Comparison of ENCODE assay signal across 9 mouse cellular contexts in the genomic region with DNA sequence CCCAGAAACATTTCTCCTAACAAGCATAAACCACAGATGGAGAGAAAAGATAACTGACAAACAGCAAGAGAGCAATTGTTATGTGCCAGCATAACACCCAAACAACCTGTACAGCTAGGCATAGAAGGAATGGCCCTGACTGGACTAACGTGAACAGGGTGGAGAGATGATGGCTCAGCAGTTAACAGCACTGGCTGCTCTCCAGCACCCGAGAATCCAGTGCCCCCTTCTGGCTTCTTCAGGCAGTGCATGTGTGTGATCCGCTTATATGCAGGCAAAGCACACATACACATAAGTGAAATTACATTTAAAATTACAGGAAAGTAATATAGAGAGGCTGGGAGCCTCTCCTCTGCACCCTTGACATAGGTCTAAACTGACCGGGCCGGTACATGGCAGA. TPM values are rescaled to one million over a fixed set of nuclear protein-coding genes. Genes with fewer than 3 reads are reported as not detected.
DNase-seq lines count a peak whose midpoint lies in the region; ATAC-seq and TF ChIP-seq lines count a peak whose summit lies in the region.
"Had no signal": no experiment of that assay in that cellular context is flagged by ENCODE, and none has a peak within 500 bp of the region (broad histone marks: within the 10 kb centered on the region; RNA-seq: fewer than 3 reads in every experiment).

No protein-coding gene starts in this region.

- peak; percentile 50 to 61 for DNase-seq in cerebellum, postnatal 10 days
- DNase-seq in cerebellum, adult 11-12 months = no peak
- peak; percentile 92 for DNase-seq in midbrain, embryonic 11.5 days (ENCODE audit: low spot score, missing footprints)
- peak; percentile 41 to 46 for DNase-seq in adrenal gland, postnatal 36 days
- peak; percentile 76 for DNase-seq in lung, embryonic 14.5 days
- DNase-seq in thymus, adult 18-20 months = peak; percentile 8 to 15

- ATAC-seq in midbrain, embryonic 11.5 days (ENCODE audit: low FRiP score) = 0 out of 2 replicates have a peak, but pooled peaks have one; percentile 5
- no peak for ATAC-seq in midbrain, embryonic 15.5 days (replicated peaks)
- ATAC-seq in intestine, embryonic 16.5 days = peak; percentile 55; the same call in 1 of the 2 replicates
- no peak for ATAC-seq in lung, embryonic 14.5 days (ENCODE audit: insufficient read depth)

- H3K4me1 ChIP-seq in midbrain, embryonic 11.5 days (ENCODE audit: control insufficient read depth, insufficient read depth, low read length) = no peaks in the 10 kb centered on the region
- no peaks in the 10 kb centered on the region for H3K4me1 ChIP-seq in midbrain, embryonic 15.5 days
- H3K4me1 ChIP-seq in intestine, embryonic 16.5 days (ENCODE audit: control insufficient read depth, insufficient read depth, low read length) = no peaks in the 10 kb centered on the region
- no peaks in the 10 kb centered on the region for H3K4me1 ChIP-seq in lung, embryonic 14.5 days (ENCODE audit: insufficient read depth)

- WGBS in midbrain, embryonic 11.5 days = 48% methylated on average over 5 of the region's 5 CpGs
- 47% methylated on average over 5 of the region's 5 CpGs for WGBS in midbrain, embryonic 15.5 days
- 53% methylated on average over 5 of the region's 5 CpGs for WGBS in intestine, embryonic 16.5 days
- WGBS in lung, embryonic 14.5 days = 37% methylated on average over 5 of the region's 5 CpGs

- H3K4me2 ChIP-seq in midbrain, embryonic 11.5 days = no peak overlapping the region
- no peak overlapping the region for H3K4me2 ChIP-seq in midbrain, embryonic 15.5 days
- H3K4me2 ChIP-seq in intestine, embryonic 16.5 days (ENCODE audit: low read depth, low read length) = no peak overlapping the region
- no peak overlapping the region for H3K4me2 ChIP-seq in lung, embryonic 14.5 days

- no peaks in the 10 kb centered on the region for H3K9me3 ChIP-seq in midbrain, embryonic 11.5 days (ENCODE audit: control insufficient read depth, low read length)
- H3K9me3 ChIP-seq in midbrain, embryonic 15.5 days = no peaks in the 10 kb centered on the region
- no peaks in the 10 kb centered on the region for H3K9me3 ChIP-seq in intestine, embryonic 16.5 days (ENCODE audit: control insufficient read depth, low read length)
- no peaks in the 10 kb centered on the region for H3K9me3 ChIP-seq in lung, embryonic 14.5 days (ENCODE audit: low read depth, low read length)

- peak; percentile 67 for TF ChIP-seq CTCF in lung, embryonic 14.5 days (IDR thresholded peaks at IDR 0.05; ENCODE audit: low read depth)

- H3K9ac ChIP-seq in midbrain, embryonic 11.5 days (ENCODE audit: low read length) = no peak overlapping the region
- H3K9ac ChIP-seq in midbrain, embryonic 15.5 days = no peak overlapping the region
- H3K9ac ChIP-seq in intestine, embryonic 16.5 days (ENCODE audit: low read depth, low read length) = no peak overlapping the region
- H3K9ac ChIP-seq in lung, embryonic 14.5 days = no peak overlapping the region

- no peaks in the 10 kb centered on the region for H3K36me3 ChIP-seq in midbrain, embryonic 11.5 days (ENCODE audit: control insufficient read depth, insufficient read depth, low read length)
- H3K36me3 ChIP-seq in midbrain, embryonic 15.5 days (replicated peaks) = no peaks in the 10 kb centered on the region
- 0 out of 2 replicates have a peak, but pooled peaks cover 2% of the 10 kb centered on the region for H3K36me3 ChIP-seq in intestine, embryonic 16.5 days (ENCODE audit: control insufficient read depth, insufficient read depth, low read length)
- no peaks in the 10 kb centered on the region for H3K36me3 ChIP-seq in lung, embryonic 14.5 days (ENCODE audit: insufficient read depth)

- H3K27ac ChIP-seq in midbrain, embryonic 11.5 days (ENCODE audit: low read depth, low read length) = no peak overlapping the region
- H3K27ac ChIP-seq in midbrain, embryonic 15.5 days = no peak overlapping the region
- H3K27ac ChIP-seq in intestine, embryonic 16.5 days (ENCODE audit: low read length) = no peak overlapping the region
- H3K27ac ChIP-seq in lung, embryonic 14.5 days (ENCODE audit: low read depth) = no peak overlapping the region

- no peaks in the 10 kb centered on the region for H3K27me3 ChIP-seq in midbrain, embryonic 11.5 days (ENCODE audit: control insufficient read depth, insufficient read depth, low read length)
- no peaks in the 10 kb centered on the region for H3K27me3 ChIP-seq in midbrain, embryonic 15.5 days (replicated peaks)
- no peaks in the 10 kb centered on the region for H3K27me3 ChIP-seq in intestine, embryonic 16.5 days (replicated peaks; ENCODE audit: control insufficient read depth, insufficient read depth, low read length)
- H3K27me3 ChIP-seq in lung, embryonic 14.5 days (ENCODE audit: insufficient read depth, low read length) = no peaks in the 10 kb centered on the region

- no peak overlapping the region for H3K4me3 ChIP-seq in midbrain, embryonic 11.5 days (ENCODE audit: low read depth, low read length)
- no peak overlapping the region for H3K4me3 ChIP-seq in midbrain, embryonic 15.5 days
- H3K4me3 ChIP-seq in intestine, embryonic 16.5 days (ENCODE audit: low read length) = no peak overlapping the region
- no peak overlapping the region for H3K4me3 ChIP-seq in lung, embryonic 14.5 days (ENCODE audit: low read depth, low read length)

RNA-seq across cellular contexts. Expression of gene Acad11, which starts 16.2 kb away (rescaled TPM):
- 7.1 and 7.8 TPM in 2 replicates for polyA plus RNA-seq in midbrain, embryonic 11.5 days (2014; fragmentation: Nextera tagmentation; extraction: Ambion mirVana)
- 6.8 and 7.3 TPM in 2 replicates for polyA plus RNA-seq in midbrain, embryonic 15.5 days (2015; fragmentation: Nextera tagmentation; extraction: Ambion mirVana)
- 10 to 100 TPM; 59.7 to 85.9 TPM for total RNA-seq in adrenal gland, postnatal 36 days (2021)
- polyA plus RNA-seq in intestine, embryonic 16.5 days (2015; fragmentation: Nextera tagmentation; extraction: Ambion mirVana) = 44.8 and 54.9 TPM in 2 replicates
- polyA plus RNA-seq in lung, embryonic 14.5 days (2014; fragmentation: Nextera tagmentation; extraction: Ambion mirVana) = 8.1 and 9.4 TPM in 2 replicates

RNA-seq across cellular contexts. Expression of gene Uba5, which starts 16.4 kb away (rescaled TPM):
- 62.5 and 68.1 TPM in 2 replicates for polyA plus RNA-seq in midbrain, embryonic 11.5 days (2014; fragmentation: Nextera tagmentation; extraction: Ambion mirVana)
- 69.6 TPM in 2 replicates for polyA plus RNA-seq in midbrain, embryonic 15.5 days (2015; fragmentation: Nextera tagmentation; extraction: Ambion mirVana)
- total RNA-seq in adrenal gland, postnatal 36 days (2021) = 10 to 100 TPM; 46.1 to 46.9 TPM
- polyA plus RNA-seq in intestine, embryonic 16.5 days (2015; fragmentation: Nextera tagmentation; extraction: Ambion mirVana) = 39.1 and 40.6 TPM in 2 replicates
- 54.5 and 56.2 TPM in 2 replicates for polyA plus RNA-seq in lung, embryonic 14.5 days (2014; fragmentation: Nextera tagmentation; extraction: Ambion mirVana)

RNA-seq across cellular contexts. Expression of gene Gm28305, which starts 38.9 kb away (rescaled TPM):
- polyA plus RNA-seq in midbrain, embryonic 11.5 days (2014; fragmentation: Nextera tagmentation; extraction: Ambion mirVana) = not detected in 2 replicates
- polyA plus RNA-seq in midbrain, embryonic 15.5 days (2015; fragmentation: Nextera tagmentation; extraction: Ambion mirVana) = not detected in 2 replicates
- total RNA-seq in adrenal gland, postnatal 36 days (2021) = not detected
- polyA plus RNA-seq in intestine, embryonic 16.5 days (2015; fragmentation: Nextera tagmentation; extraction: Ambion mirVana) = not detected in 2 replicates
- not detected in 2 replicates for polyA plus RNA-seq in lung, embryonic 14.5 days (2014; fragmentation: Nextera tagmentation; extraction: Ambion mirVana)
- polyA plus RNA-seq: large intestine, adult 2 months had no signal

RNA-seq across cellular contexts. Expression of gene Ackr4, which starts 47.4 kb away (rescaled TPM):
- polyA plus RNA-seq in midbrain, embryonic 11.5 days (2014; fragmentation: Nextera tagmentation; extraction: Ambion mirVana) = 0.36 and 0.57 TPM in 2 replicates
- polyA plus RNA-seq in midbrain, embryonic 15.5 days (2015; fragmentation: Nextera tagmentation; extraction: Ambion mirVana) = 0.80 and 1.1 TPM in 2 replicates
- total RNA-seq in adrenal gland, postnatal 36 days (2021) = under 1 TPM in 1 of 2 experiments, not detected in 1; 0.17 TPM
- polyA plus RNA-seq in intestine, embryonic 16.5 days (2015; fragmentation: Nextera tagmentation; extraction: Ambion mirVana) = 5.0 and 5.1 TPM in 2 replicates
- polyA plus RNA-seq in lung, embryonic 14.5 days (2014; fragmentation: Nextera tagmentation; extraction: Ambion mirVana) = 0.37 and 0.39 TPM in 2 replicates

Comparison
In these comparisons a context has a peak if more than half of its experiments do, and no peak if none do; other contexts are left out.
1. ATAC-seq: peak in midbrain, embryonic 11.5 days (single experiment) and intestine, embryonic 16.5 days (single experiment); none in midbrain, embryonic 15.5 days (single experiment) and lung, embryonic 14.5 days (single experiment).